Mouse (Mus musculus) limb, embryonic 14.5 days (tissue): ENCODE measurements around the gene Zc3h10. TPM values are rescaled to one million over a fixed set of nuclear protein-coding genes. Genes with fewer than 3 reads are reported as not detected.

Experiments
- ATAC-seq: fragments of 200-750 bp; cut with Nextera tagmentation; 2 replicates; pipeline ENCODE4 v1.8.0; 2017; ENCODE audit warnings: low read depth, moderate number of reproducible peaks, moderate TSS enrichment; ENCODE audit not compliant: low FRiP score
- DNase-seq: peaks from one replicate; pipeline ENCODE4 v3.0.0-alpha.2; 2015; ENCODE audit warnings: low spot score
- H3K27ac ChIP-seq: fragments of 300-500 bp; sonication (generic); replicated peaks from 2 replicates; pipeline ENCODE4 v1.5.1; 2014; ENCODE audit warnings: low read depth, mild to moderate bottlenecking, low read length, moderate library complexity, mixed read lengths
- H3K27me3 ChIP-seq: fragments of 300-500 bp; sonication (generic); 2 replicates; pipeline ENCODE4 v1.6.1; 2014; ENCODE audit warnings: low read length, mixed read lengths; ENCODE audit not compliant: control insufficient read depth, insufficient read depth
- H3K36me3 ChIP-seq: fragments of 300-500 bp; sonication (generic); 2 replicates; pipeline ENCODE4 v1.6.1; 2014; ENCODE audit warnings: mild to moderate bottlenecking, low read length, moderate library complexity, mixed read lengths; ENCODE audit not compliant: control insufficient read depth, insufficient read depth
- H3K4me1 ChIP-seq: fragments of 300-500 bp; sonication (generic); 2 replicates; pipeline ENCODE4 v1.6.1; 2014; ENCODE audit warnings: antibody characterized with exemption, low read length, mixed read lengths; ENCODE audit not compliant: control insufficient read depth, insufficient read depth
- H3K4me2 ChIP-seq: fragments of 300-500 bp; sonication (generic); replicated peaks from 2 replicates; pipeline ENCODE4 v1.6.1; 2014; ENCODE audit warnings: low read depth, mild to moderate bottlenecking, low read length, moderate library complexity; ENCODE audit not compliant: severe bottlenecking
- H3K4me3 ChIP-seq: fragments of 300-500 bp; sonication (generic); replicated peaks from 2 replicates; pipeline ENCODE4 v1.5.1; 2014; ENCODE audit warnings: low read length
- H3K9ac ChIP-seq: fragments of 300-500 bp; sonication (generic); 2 replicates; pipeline ENCODE4 v1.6.1; 2014; ENCODE audit warnings: mild to moderate bottlenecking, low read depth, low read length, moderate library complexity; ENCODE audit not compliant: severe bottlenecking
- H3K9me3 ChIP-seq: fragments of 300-500 bp; sonication (generic); 2 replicates; pipeline ENCODE4 v1.6.1; 2016; ENCODE audit warnings: low read length; ENCODE audit not compliant: control insufficient read depth
- POLR2A ChIP-seq: fragments of 200-500 bp; IDR thresholded peaks from 2 replicates; pipeline ENCODE4 v1.8.0; 2012; ENCODE audit warnings: inconsistent platforms, mild to moderate bottlenecking, moderate library complexity, borderline replicate concordance; ENCODE audit not compliant: insufficient read depth, insufficient read length; ENCODE audit errors: extremely low read depth
- WGBS: fragments of 180-500 bp; shearing (Covaris S2); extraction: QIAGEN DNeasy Blood & Tissue Kit; methylation state at CpG from one replicate; pipeline ENCODE4 v1.1.7; 2014; 5-methylcytosine and 5-hydroxymethylcytosine counted together
- polyA plus RNA-seq, 2 experiments: library from polyadenylated mRNA; depleted of rRNA in 1 of 2; stranded (reverse) in 1 of 2; unstranded in 1 of 2; fragments of >200 nt; fragmentation: Nextera tagmentation in 1 of 2; extraction: Ambion mirVana in 1 of 2; gene quantifications; 2 replicates each; pipeline versions ENCODE4 v1.2.1 to v1.2.3; 2012 to 2014

Zc3h10 gene
- polyA plus RNA-seq, 2 experiments: 14.5 to 15.2 TPM

DNA sequence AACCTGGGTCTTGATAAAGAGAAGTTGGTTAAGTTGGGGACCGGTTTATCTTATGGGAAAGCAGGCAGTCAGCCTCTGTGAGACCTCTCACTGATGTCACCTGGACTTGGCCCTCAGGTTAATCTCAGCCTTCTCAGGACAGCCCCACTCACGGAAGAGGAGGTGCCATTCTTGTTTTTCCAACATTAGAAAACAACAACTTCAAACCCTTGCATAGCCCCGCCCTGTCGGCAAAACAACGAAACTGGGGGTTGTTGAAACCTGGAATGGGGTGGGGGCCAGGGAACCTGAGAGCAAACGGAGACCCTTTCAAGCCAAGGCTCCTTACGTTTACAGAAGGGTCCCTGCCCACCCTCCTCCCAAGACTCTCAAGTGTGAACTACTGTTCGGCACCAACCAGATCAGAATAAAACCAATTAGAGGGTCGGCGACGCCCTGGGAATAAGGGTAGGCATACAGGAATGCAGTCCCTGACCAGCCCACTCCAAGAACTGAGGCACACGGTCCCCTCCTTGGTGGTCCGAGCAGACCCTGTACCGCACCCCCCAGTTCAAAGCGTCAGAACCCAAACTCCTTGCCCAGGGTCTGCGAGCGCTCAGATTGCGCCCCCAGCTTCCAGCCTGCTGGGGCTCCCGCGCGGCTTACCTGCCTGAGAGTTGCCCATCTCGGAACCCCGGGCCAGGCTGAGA lies 41.3 kb upstream of the Zc3h10 start:
- Histone ChIP-seq H3K4me1 (peaks cover 7% of the 10 kb centered on the region; the same call in 1 of the 2 replicates), H3K9ac (peak overlapping the region; percentile 55), H3K4me3 (peak overlapping the region; percentile 62), H3K27ac (peak overlapping the region; percentile 65; the same call in 1 of the 2 replicates), H3K4me2 (peak overlapping the region; percentile 99), H3K36me3 (no peaks in the 10 kb centered on the region), H3K27me3 (peaks cover 31% of the 10 kb centered on the region), H3K9me3 (no peaks in the 10 kb centered on the region)
- ATAC-seq (no peak), DNase-seq (no peak)
- TF ChIP-seq POLR2A: no peak
- WGBS: 2% methylated on average over 23 of the region's 23 CpGs

DNA sequence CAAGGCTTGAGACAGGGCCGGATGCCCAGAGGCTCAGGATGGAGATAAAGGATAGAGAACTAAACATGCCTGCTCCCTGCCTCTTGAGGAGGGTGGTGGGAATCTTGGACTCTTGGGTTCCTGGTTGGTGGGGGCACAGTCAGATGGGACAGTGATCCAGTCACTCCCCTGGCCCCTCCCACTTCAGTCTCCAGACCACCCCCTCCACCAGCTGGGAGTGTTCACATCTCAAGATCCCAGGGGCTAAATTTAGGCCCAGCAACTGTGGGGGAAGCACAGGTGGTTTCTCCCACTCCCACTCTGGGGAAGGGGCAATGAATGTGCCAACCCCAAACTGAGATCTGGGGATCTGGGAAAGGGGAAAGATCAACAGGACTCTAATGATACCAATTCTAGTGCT lies 40.6 kb upstream of the Zc3h10 start:
- ATAC-seq (peak; percentile 16; the same call in 1 of the 2 replicates), DNase-seq (no peak)
- Histone ChIP-seq H3K27me3 (peaks cover 31% of the 10 kb centered on the region), H3K9ac (no peak overlapping the region), H3K36me3 (no peaks in the 10 kb centered on the region), H3K4me3 (peak overlapping the region; percentile 62), H3K27ac (no peak overlapping the region), H3K9me3 (no peaks in the 10 kb centered on the region), H3K4me1 (peaks cover 7% of the 10 kb centered on the region; the same call in 1 of the 2 replicates), H3K4me2 (peak overlapping the region; percentile 99)
- TF ChIP-seq POLR2A: no peak
- 50% methylated on average over 1 of the region's 1 CpGs for WGBS

DNA sequence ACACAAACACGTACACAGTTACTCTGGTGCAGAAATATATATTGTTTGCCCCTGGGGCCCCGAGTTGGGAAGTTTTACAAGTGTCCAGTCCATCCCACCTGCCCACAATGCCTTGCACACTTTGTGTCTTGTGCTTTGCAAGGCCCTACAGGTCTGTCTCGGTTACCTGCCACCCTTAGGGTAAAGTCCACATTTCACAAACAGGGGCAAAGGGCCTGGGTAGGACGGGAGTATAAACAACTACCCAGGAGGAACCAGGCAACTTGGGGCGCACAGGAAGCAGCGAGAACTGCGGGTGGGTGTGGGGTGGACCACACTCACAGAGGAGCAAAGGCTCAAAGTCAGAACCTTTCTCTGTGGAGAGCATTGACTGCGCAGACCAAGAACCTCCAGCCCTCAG lies 40.1 kb upstream of the Zc3h10 start:
- Histone ChIP-seq H3K4me2 (peak overlapping the region; percentile 99), H3K9ac (no peak overlapping the region), H3K4me1 (peaks cover 7% of the 10 kb centered on the region; the same call in 1 of the 2 replicates), H3K9me3 (no peaks in the 10 kb centered on the region), H3K27ac (no peak overlapping the region), H3K4me3 (peak overlapping the region; percentile 62), H3K36me3 (no peaks in the 10 kb centered on the region), H3K27me3 (peaks cover 31% of the 10 kb centered on the region)
- TF ChIP-seq POLR2A: no peak
- DNase-seq (no peak), ATAC-seq (no peak)
- WGBS: 46% methylated on average over 8 of the region's 8 CpGs

DNA sequence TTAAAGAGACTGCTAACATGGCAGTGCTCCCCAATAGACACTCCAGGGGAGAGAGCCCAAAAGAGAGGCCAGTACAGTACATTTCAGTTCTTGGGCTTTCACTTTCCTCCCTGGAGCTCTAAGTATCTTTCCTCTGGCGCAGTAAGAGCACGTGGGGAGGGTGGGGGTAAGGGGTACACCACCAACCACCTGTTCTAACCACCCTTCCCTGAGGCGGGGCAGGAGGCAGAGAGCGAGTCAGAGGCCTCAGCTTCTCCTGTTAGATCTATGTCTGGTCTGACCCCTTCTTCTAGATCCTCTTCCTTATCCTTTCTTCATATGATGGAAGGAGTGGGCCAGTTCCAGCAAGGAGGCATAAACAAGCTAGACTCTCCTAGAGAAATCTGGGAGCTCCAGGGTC lies 39.5 kb upstream of the Zc3h10 start:
- no peak for ATAC-seq
- Histone ChIP-seq H3K27ac (no peak overlapping the region), H3K27me3 (peaks cover 31% of the 10 kb centered on the region), H3K36me3 (no peaks in the 10 kb centered on the region), H3K9ac (no peak overlapping the region), H3K4me3 (no peak overlapping the region; the same call in 1 of the 2 replicates), H3K9me3 (no peaks in the 10 kb centered on the region), H3K4me2 (peak overlapping the region; percentile 99), H3K4me1 (peaks cover 7% of the 10 kb centered on the region; the same call in 1 of the 2 replicates)
- no peak for DNase-seq
- TF ChIP-seq POLR2A: no peak
- 47% methylated on average over 4 of the region's 4 CpGs for WGBS

DNA sequence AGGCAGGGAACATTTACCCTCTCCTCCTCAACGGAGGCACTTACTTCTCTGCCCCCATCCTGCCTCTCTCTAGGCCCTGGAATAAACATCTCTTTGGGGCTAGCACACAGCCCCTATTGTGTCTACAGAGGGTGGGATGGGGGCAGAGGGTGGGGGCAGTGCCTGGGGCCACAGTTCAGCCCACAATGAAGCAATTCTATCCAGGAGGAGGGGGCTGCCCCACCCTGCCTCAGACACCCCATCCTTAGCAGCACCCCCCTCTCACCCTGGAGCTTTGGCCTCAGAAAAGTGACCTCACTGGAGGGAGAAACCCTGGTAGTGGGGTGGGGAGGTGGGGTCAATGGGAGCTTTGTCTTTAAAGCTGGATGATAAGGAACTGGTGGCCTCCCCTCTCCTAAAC lies 39.0 kb upstream of the Zc3h10 start:
- Histone ChIP-seq H3K27me3 (peaks cover 31% of the 10 kb centered on the region), H3K9ac (no peak overlapping the region), H3K9me3 (no peaks in the 10 kb centered on the region), H3K27ac (no peak overlapping the region), H3K36me3 (no peaks in the 10 kb centered on the region), H3K4me3 (no peak overlapping the region; the same call in 1 of the 2 replicates), H3K4me2 (peak overlapping the region; percentile 99; the same call in 1 of the 2 replicates), H3K4me1 (peaks cover 7% of the 10 kb centered on the region; the same call in 1 of the 2 replicates)
- no peak for DNase-seq
- no peak for TF ChIP-seq POLR2A
- WGBS: 8% methylated on average over 1 of the region's 1 CpGs
- ATAC-seq: no peak
